Mouse (Mus musculus) cerebellum, postnatal 14 days (tissue): ENCODE results near the gene Cyp2f2.
A peak's percentile ranks its signal among the peaks of the same experiment; 100 is the strongest.

Experiments
- DNase-seq, 2 experiments: peaks; one replicate each; pipeline ENCODE4 v3.0.0; 2021; ENCODE audit warnings: mixed read lengths in 2 of 2

Gene Cyp2f2

GRCm38 (mm10) chr7:27156005-27156404 is 36.3 kb downstream of the Cyp2f2 start:
- DNase-seq: peak in 1 of 2 experiments; percentile 51

DNA sequence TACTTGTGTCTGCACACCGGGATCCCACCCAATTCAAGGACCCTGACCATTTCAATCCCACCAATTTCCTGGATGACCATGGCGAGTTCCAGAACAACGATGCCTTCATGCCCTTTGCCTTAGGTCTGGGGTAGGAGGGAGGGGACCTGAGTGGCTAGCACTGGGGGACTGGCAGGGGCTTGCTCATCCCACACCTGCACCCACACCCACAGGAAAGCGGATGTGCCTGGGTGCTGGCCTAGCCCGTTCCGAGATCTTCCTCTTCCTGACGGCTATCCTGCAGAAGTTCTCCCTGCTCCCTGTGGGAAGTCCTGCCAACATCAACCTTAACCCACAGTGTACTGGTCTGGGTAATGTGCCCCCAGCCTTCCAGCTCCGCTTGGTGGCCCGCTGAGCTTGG is 38.5 kb downstream of the Cyp2f2 start:
- no peak for DNase-seq

GRCm38 (mm10) chr7:27159256-27159655 is 39.5 kb downstream of the Cyp2f2 start:
- DNase-seq: no peak

- DNase-seq: peak; percentile 89 to 94
These were observed 40.2 kb downstream of the Cyp2f2 start for GRCm38 (mm10) chr7:27159882-27160281.

DNA sequence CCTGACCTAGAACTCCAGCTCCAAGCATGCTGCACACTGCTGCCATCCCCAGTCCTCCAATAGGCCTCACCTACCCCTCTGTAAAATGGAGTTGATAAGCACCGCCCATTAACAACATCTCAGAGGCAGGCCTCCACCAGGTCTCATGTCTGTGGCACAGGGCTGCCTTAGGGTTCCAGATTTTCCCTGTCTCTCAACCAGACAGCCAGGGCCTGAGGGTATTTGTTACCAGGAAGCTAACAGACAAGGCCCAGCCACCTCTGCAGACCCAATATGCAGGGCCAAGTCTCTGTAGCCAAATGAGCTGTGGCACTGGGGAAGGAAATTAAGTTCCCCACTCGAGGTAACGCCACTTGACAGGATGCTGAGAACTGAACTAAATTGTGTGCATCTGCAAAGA is 41.2 kb downstream of the Cyp2f2 start:
- no peak for DNase-seq

DNA sequence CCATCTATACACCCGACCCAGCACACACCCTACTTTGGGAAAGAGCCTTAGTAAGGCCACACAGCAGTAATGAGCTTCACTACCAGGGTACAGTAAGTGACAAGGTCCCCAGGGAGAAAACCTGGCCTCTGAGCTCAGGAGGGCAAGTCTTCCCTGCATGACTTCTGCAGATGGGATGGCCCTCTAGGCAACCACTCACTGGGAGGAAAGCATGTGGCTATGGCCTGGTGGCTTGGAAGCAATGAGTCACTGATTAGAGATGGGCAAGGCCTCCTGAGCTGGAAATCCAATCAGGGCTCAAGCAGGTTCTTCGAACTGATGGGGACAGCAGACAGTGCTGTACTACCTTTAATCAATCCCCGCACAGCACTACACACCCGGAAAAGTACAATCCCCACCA is 42.0 kb downstream of the Cyp2f2 start:
- DNase-seq: peak in 1 of 2 experiments; percentile 12

DNA sequence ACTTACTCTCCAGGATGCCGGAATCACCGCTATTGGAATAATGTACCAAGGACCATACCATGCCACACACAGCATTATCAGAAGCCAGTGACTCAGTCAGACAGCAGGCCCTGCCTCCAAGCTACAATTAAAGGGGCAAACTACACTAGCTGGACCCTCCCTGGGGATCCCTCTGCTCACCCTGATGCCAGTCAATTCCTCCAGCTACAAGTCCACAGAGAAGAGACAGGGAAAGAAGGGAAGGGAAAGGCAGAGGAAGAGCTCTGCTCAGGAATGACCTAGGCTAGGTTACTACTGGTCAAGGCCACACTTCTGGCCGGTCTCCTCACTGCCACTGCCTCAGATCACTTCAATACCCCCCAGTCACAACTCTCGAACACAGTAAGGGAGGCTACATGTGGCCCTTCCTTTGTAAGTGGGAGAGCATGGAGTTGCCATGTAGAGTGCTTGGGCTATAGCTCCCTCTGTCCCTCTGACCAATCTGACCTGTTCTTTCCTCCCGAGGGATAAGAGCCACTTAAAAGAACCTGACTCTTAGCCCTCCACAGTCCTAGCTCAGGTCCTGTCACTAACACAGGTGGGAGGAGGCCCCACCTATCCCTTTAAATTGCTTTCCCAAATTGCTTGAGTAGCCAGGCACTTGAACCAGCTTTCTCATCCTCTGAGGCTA is 43.2 kb downstream of the Cyp2f2 start:
- DNase-seq: peak in 1 of 2 experiments; percentile 9

GRCm38 (mm10) chr7:27163450-27163805 is 43.7 kb downstream of the Cyp2f2 start:
- peak; percentile 36 to 48 for DNase-seq

- peak; percentile 56 to 66 for DNase-seq
These were observed 44.6 kb downstream of the Cyp2f2 start for GRCm38 (mm10) chr7:27164112-27164947.

- DNase-seq: peak; percentile 80 to 83
These were observed 45.4 kb downstream of the Cyp2f2 start for GRCm38 (mm10) chr7:27165007-27165655.

- DNase-seq: no peak
These were observed 46.0 kb downstream of the Cyp2f2 start for GRCm38 (mm10) chr7:27165696-27166095.

DNA sequence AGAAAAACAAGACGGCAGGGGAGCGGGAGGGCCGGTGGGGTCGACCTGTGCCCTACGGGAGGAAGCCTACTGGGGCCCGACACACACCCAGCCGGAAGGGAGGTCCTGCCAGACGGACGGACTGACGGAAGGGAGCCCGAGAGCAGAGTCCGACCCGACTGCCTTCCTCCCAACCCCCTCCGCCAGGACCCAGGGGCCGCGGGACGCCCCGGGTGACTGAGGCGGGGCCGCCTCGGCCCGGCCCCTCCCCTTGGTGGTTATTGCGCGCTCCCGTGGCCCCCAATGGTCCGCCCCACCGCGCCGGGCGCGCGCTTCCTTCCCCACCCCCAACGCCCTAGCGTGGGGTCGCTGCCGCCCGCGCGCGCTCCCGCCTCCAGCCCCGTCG is 46.5 kb downstream of the Cyp2f2 start:
- DNase-seq: peak; percentile 87 to 89

DNA sequence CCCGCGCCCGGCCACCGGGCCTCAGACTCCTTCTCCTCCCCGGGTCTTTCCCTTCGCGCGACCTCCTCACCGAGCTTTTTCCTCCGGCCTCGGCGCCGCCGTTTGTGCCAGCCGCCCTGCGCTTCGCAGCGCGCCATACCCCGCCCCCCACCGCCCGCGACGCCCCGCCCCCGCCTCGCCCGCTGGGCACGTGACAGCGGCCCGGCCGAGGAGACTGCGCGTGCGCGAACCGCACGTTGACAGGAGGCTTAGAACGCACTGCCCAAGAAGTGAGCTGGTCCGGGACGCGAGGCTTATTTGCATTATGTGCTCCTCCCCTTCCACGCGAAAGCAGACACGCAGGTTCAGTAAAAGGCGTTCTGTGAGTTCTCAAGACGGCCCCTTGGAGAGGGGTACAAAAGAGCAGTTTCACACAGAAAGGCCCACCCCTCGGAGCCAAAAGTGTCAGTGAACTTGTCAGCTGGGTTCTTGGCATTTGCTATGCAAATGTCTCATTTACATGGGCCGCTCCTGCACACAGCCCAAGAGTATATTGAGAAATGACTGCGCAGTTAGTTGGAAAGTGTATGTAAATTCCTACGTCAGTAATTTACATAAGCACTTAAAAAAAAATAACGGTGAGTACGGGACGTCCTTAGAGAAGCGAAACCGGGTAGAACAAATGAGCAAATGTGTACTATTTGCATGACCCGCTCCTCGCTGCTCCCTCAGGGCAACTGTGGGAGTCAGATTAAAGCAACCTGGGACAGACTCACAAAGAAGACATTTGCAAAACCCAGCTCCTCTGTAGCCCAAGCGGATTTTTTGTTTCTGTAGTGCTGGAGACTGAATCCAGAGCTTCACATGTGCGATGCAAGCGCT is 47.1 kb downstream of the Cyp2f2 start, which contains the start of gene Egln2:
Gene Egln2, minus strand, starts transcription at position 189 of the 861 bp plus-strand sequence.
- peak; percentile 98 for DNase-seq

DNA sequence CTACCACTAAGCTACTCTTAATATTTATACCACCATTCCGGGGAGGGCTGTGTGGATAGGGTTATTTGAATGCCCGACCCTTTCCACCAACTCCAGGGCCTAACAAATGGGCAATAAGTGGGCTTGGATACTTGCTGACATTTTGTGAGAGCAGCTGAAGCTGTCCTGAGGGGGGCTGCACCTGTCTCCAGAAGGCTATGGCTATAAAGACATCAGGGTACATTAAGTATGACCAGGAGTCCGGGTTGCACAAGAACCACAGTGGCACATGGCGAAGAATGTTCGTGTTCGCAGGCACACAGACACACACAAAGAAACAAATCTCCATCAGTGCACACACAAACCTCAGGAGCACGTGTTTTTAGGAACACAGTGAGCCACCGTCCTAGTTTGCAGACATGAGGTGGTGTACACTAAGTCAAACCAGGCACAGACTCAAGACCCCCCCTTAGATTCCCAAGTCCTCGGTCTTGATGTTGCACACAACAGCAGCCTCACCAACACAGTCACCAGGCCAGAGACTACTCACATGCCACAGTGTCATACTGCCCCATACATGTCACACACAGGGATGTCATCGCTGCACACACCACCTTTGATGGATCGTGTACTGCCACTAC is 47.9 kb downstream of the Cyp2f2 start:
- no peak for DNase-seq

DNA sequence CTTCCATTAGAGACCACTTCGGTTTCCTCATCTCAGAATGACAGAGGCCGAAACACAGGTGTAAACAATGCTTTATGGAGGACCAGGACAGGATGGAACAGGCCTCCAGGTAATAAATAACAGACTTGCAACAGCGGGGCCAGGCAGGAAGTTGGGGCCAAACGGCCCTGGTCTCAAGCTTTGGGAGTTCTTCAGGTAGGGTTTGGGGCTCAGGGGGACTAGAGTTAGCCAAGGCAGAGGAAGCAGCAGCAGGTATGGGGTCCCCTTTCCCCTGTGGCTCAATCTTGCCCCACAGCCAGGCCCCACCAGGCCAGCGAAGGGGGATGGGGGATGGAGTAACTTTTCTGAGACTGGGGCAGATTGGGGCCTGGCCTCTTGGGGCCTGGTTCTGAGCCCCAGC is 48.7 kb downstream of the Cyp2f2 start:
- no peak for DNase-seq

GRCm38 (mm10) chr7:27170981-27171380 is 51.3 kb downstream of the Cyp2f2 start:
- no peak for DNase-seq

DNA sequence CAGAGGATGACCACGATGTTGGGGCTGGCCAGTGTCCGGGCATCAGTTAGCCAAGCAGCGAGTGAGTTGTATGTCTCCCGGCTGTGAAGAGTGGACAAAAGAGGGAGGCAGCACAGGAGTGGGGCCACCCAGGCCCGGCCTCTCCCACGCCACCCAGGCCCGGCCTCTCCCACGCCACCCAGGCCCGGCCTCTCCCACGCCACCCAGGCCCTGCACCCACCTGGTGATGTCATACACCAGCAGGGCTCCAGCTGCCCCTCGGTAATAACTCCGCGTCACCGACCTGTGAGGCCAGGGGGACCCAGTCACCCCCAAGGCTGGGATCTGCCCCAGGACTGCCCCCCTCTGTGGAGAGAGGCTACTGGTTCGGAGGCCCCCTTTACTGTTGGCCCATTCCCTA is 54.8 kb downstream of the Cyp2f2 start:
- DNase-seq: no peak

GRCm38 (mm10) chr7:27174896-27175295 is 55.2 kb downstream of the Cyp2f2 start:
- DNase-seq: no peak

- no peak for DNase-seq
These were observed 58.2 kb downstream of the Cyp2f2 start for GRCm38 (mm10) chr7:27177942-27178323.

DNA sequence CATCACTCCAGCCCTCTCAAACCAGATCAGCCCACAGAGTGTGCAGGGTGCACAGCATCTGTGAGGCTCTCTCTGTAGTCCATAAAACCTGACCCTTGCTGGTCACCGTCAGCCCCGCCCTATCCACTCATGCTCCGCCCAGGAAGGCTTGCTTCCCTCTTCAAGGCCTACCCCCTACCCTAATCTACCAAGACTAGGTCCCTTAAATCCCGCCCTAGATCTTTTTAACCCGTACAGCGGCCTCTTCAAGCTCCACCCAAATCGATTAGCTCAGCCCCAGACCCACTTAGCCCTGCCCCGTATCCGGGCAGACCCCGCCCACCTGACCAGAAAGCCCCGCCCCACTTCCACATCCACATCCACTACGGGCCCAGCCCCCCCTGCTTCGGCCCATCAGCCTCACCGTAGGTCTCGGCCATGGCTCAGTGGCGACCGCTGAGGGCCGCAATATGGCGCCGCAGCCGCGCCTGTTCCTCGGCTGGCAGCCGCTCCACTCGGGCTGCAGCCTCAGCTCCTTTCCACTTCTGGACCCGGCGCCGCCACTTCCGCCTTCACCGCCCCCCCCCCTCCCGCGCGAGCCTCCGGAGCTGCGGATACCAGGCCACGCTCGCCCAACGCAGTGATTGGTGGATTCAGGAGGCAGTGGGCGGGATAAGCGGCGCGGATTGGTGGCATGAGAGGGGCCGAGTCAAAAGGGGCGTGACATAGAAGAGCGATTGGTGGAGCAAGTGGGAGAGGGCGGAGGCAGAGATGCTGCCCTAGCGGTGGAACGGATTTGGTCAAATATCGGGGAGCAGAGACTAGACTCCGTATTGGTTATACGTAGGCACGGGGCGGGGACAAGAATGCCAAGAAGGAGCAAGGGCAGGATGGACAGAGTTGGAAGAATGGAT is 58.9 kb downstream of the Cyp2f2 start, which contains the start of gene Rab4b:
Gene Rab4b, minus strand, starts transcription at position 573 of the 893 bp plus-strand sequence.
- DNase-seq: peak; percentile 99 to 100
